ENCODE assay signal across 17 mouse cellular contexts in genomic region chr2:72407341-72408092, GRCm38 (mm10).
DNase-seq lines count a peak whose midpoint lies in the region; ATAC-seq and TF ChIP-seq lines count a peak whose summit lies in the region.
"Had no signal": no experiment of that assay in that cellular context is flagged by ENCODE, and none has a peak within 500 bp of the region (broad histone marks: within the 10 kb centered on the region; RNA-seq: fewer than 3 reads in every experiment).

No protein-coding gene starts in this region.

- peak; percentile 33 for TF ChIP-seq EP300 in stomach, postnatal 0 days (optimal IDR thresholded peaks at IDR 0.05)

- H3K9me3 ChIP-seq in hindbrain, embryonic 11.5 days (ENCODE audit: control insufficient read depth, low read length): no peaks in the 10 kb centered on the region
- no peaks in the 10 kb centered on the region for H3K9me3 ChIP-seq in hindbrain, embryonic 12.5 days (replicated peaks)
- H3K9me3 ChIP-seq in embryonic facial prominence, embryonic 14.5 days (ENCODE audit: control insufficient read depth, low read length): no peaks in the 10 kb centered on the region
- no peaks in the 10 kb centered on the region for H3K9me3 ChIP-seq in stomach, postnatal 0 days (ENCODE audit: control insufficient read depth, low read length)
- H3K9me3 ChIP-seq: limb, embryonic 12.5 days; liver, embryonic 13.5 days had no signal

- no peak overlapping the region for H3K4me3 ChIP-seq in hindbrain, embryonic 11.5 days (ENCODE audit: low read depth, low read length)
- no peak overlapping the region for H3K4me3 ChIP-seq in hindbrain, embryonic 12.5 days
- H3K4me3 ChIP-seq in thymus, adult 2 months (ENCODE audit: control insufficient read depth, insufficient read depth, low read length): no peak overlapping the region
- no peak overlapping the region for H3K4me3 ChIP-seq in embryonic facial prominence, embryonic 14.5 days (ENCODE audit: low read depth, low read length)
- H3K4me3 ChIP-seq in stomach, postnatal 0 days (ENCODE audit: low read depth, low read length): no peak overlapping the region
- H3K4me3 ChIP-seq: left cerebral cortex, adult 2 months; limb, embryonic 12.5 days; liver, embryonic 13.5 days had no signal

- TF ChIP-seq POLR2A in thymus, adult 2 months (IDR thresholded peaks at IDR 0.05; ENCODE audit: control insufficient read depth, extremely low read depth, insufficient read depth, low read length, poor library complexity): no peak

- H3K36me3 ChIP-seq in hindbrain, embryonic 11.5 days (ENCODE audit: control insufficient read depth, insufficient read depth, low read length): no peaks in the 10 kb centered on the region
- H3K36me3 ChIP-seq in hindbrain, embryonic 12.5 days: no peaks in the 10 kb centered on the region
- no peaks in the 10 kb centered on the region for H3K36me3 ChIP-seq in thymus, adult 2 months (ENCODE audit: control insufficient read depth, insufficient read depth, low read length)
- H3K36me3 ChIP-seq in embryonic facial prominence, embryonic 14.5 days (ENCODE audit: control insufficient read depth, insufficient read depth, low read length): no peaks in the 10 kb centered on the region
- H3K36me3 ChIP-seq in stomach, postnatal 0 days (ENCODE audit: control insufficient read depth, insufficient read depth, low read length): no peaks in the 10 kb centered on the region
- H3K36me3 ChIP-seq: limb, embryonic 12.5 days had no signal

- peak; percentile 13 for DNase-seq in hindbrain, embryonic 11.5 days (ENCODE audit: low spot score)
- no peak for DNase-seq in thymus, adult 2 months
- no peak for DNase-seq in thymus, postnatal 10 days (ENCODE audit: low spot score in 2 of 2)
- DNase-seq in embryonic facial prominence, embryonic 14.5 days (ENCODE audit: low spot score): peak; percentile 63
- no peak for DNase-seq in stomach, postnatal 0 days (ENCODE audit: low spot score)
- no peak for DNase-seq in adipocyte (ENCODE audit: low spot score)
- DNase-seq: adrenal gland, postnatal 36 days; cerebellum, adult 8-10 months; heart, postnatal 14 days; liver, embryonic 13.5 days; lung, postnatal 36 days had no signal

- no peak overlapping the region for H3K9ac ChIP-seq in hindbrain, embryonic 11.5 days (ENCODE audit: low read depth, low read length)
- no peak overlapping the region for H3K9ac ChIP-seq in hindbrain, embryonic 12.5 days
- no peak overlapping the region for H3K9ac ChIP-seq in embryonic facial prominence, embryonic 14.5 days (ENCODE audit: low read depth, low read length)
- H3K9ac ChIP-seq in stomach, postnatal 0 days (ENCODE audit: low read length): no peak overlapping the region
- H3K9ac ChIP-seq: limb, embryonic 12.5 days; liver, embryonic 13.5 days had no signal

- H3K27ac ChIP-seq in hindbrain, embryonic 11.5 days (ENCODE audit: low read depth, low read length): no peak overlapping the region
- H3K27ac ChIP-seq in hindbrain, embryonic 12.5 days: no peak overlapping the region
- H3K27ac ChIP-seq in thymus, adult 2 months (ENCODE audit: control insufficient read depth, insufficient read depth, low read length): peak overlapping the region; percentile 91
- 0 out of 2 replicates have a peak overlapping the region, but pooled peaks have one; percentile 0 for H3K27ac ChIP-seq in embryonic facial prominence, embryonic 14.5 days (replicated peaks; ENCODE audit: low read depth, low read length)
- no peak overlapping the region for H3K27ac ChIP-seq in stomach, postnatal 0 days (replicated peaks)
- H3K27ac ChIP-seq: kidney, postnatal 0 days; left cerebral cortex, adult 2 months; limb, embryonic 12.5 days; liver, embryonic 13.5 days had no signal

- no peak overlapping the region for H3K4me2 ChIP-seq in hindbrain, embryonic 11.5 days (replicated peaks; ENCODE audit: low read depth, low read length)
- H3K4me2 ChIP-seq in hindbrain, embryonic 12.5 days (replicated peaks): no peak overlapping the region
- H3K4me2 ChIP-seq in embryonic facial prominence, embryonic 14.5 days (ENCODE audit: low read depth, low read length): no peak overlapping the region
- no peak overlapping the region for H3K4me2 ChIP-seq in stomach, postnatal 0 days (replicated peaks; ENCODE audit: low read depth)
- H3K4me2 ChIP-seq: heart, embryonic 11.5 days; limb, embryonic 12.5 days; liver, embryonic 13.5 days had no signal

- WGBS in hindbrain, embryonic 11.5 days: 73% methylated on average over 17 of the region's 17 CpGs
- WGBS in hindbrain, embryonic 12.5 days: 65% methylated on average over 17 of the region's 17 CpGs
- 81% methylated on average over 17 of the region's 17 CpGs for whole genome bisulfite sequencing in thymus, adult 2 months
- 59% methylated on average over 16 of the region's 17 CpGs for WGBS in embryonic facial prominence, embryonic 14.5 days
- WGBS in stomach, postnatal 0 days: 59% methylated on average over 17 of the region's 17 CpGs

- TF ChIP-seq CTCF in thymus, adult 2 months (IDR thresholded peaks at IDR 0.05; ENCODE audit: borderline replicate concordance, control insufficient read depth, extremely low read depth, insufficient read depth, low read length, poor library complexity): no peak
- no peak for TF ChIP-seq CTCF in stomach, postnatal 0 days (IDR thresholded peaks at IDR 0.05; ENCODE audit: low read depth)

- ATAC-seq in hindbrain, embryonic 11.5 days (ENCODE audit: low FRiP score): no peak
- no peak for ATAC-seq in hindbrain, embryonic 12.5 days (ENCODE audit: low FRiP score)
- 0 out of 2 replicates have a peak, but pooled peaks have one; percentile 51 for ATAC-seq in embryonic facial prominence, embryonic 14.5 days (ENCODE audit: low read depth)
- no peak for ATAC-seq in stomach, postnatal 0 days (ENCODE audit: low FRiP score, low TSS enrichment)
- ATAC-seq: hindbrain, embryonic 16.5 days had no signal

- no peaks in the 10 kb centered on the region for H3K4me1 ChIP-seq in hindbrain, embryonic 11.5 days (replicated peaks; ENCODE audit: control insufficient read depth, insufficient read depth, low read length)
- H3K4me1 ChIP-seq in hindbrain, embryonic 12.5 days: peaks cover 3% of the 10 kb centered on the region; the same call in 1 of the 2 replicates
- H3K4me1 ChIP-seq in thymus, adult 2 months (replicated peaks; ENCODE audit: control insufficient read depth, insufficient read depth, low read length): peaks cover 65% of the 10 kb centered on the region
- no peaks in the 10 kb centered on the region for H3K4me1 ChIP-seq in embryonic facial prominence, embryonic 14.5 days (ENCODE audit: control insufficient read depth, insufficient read depth, low read length)
- H3K4me1 ChIP-seq in stomach, postnatal 0 days (replicated peaks; ENCODE audit: control insufficient read depth, insufficient read depth): no peaks in the 10 kb centered on the region
- H3K4me1 ChIP-seq: liver, embryonic 13.5 days had no signal

- H3K27me3 ChIP-seq in hindbrain, embryonic 11.5 days (ENCODE audit: control insufficient read depth, insufficient read depth, low read length): no peaks in the 10 kb centered on the region
- H3K27me3 ChIP-seq in hindbrain, embryonic 12.5 days: no peaks in the 10 kb centered on the region
- no peaks in the 10 kb centered on the region for H3K27me3 ChIP-seq in thymus, adult 2 months (ENCODE audit: control insufficient read depth, insufficient read depth, low read length)
- H3K27me3 ChIP-seq in embryonic facial prominence, embryonic 14.5 days (replicated peaks; ENCODE audit: control insufficient read depth, insufficient read depth, low read length): no peaks in the 10 kb centered on the region
- H3K27me3 ChIP-seq in stomach, postnatal 0 days (ENCODE audit: control insufficient read depth, insufficient read depth, low read length): no peaks in the 10 kb centered on the region
- H3K27me3 ChIP-seq: limb, embryonic 12.5 days; liver, embryonic 13.5 days had no signal

Comparison
In these comparisons a context has a peak if more than half of its experiments do, and no peak if none do; other contexts are left out.
1. DNase-seq: peak in hindbrain, embryonic 11.5 days (single experiment) and embryonic facial prominence, embryonic 14.5 days (single experiment); none in thymus, adult 2 months (single experiment), thymus, postnatal 10 days (0 of 2), stomach, postnatal 0 days (single experiment) and adipocyte (single experiment).
2. H3K27ac ChIP-seq: peak in thymus, adult 2 months (single experiment) and embryonic facial prominence, embryonic 14.5 days (single experiment); none in hindbrain, embryonic 11.5 days (single experiment), hindbrain, embryonic 12.5 days (single experiment) and stomach, postnatal 0 days (single experiment).